Mouse (Mus musculus) megakaryocyte, embryonic 14.5 days (primary cell): ENCODE measurements around the gene Ppl. TPM values are rescaled to one million over a fixed set of nuclear protein-coding genes. Genes with fewer than 3 reads are reported as not detected.

Experiments
- H3K27me3 ChIP-seq: replicated peaks from 2 replicates; pipeline ENCODE3; 2012; ENCODE audit warnings: inconsistent platforms
- H3K36me3 ChIP-seq: replicated peaks from 2 replicates; pipeline ENCODE3; 2012; ENCODE audit warnings: low read length, inconsistent platforms, mixed read lengths
- H3K4me1 ChIP-seq: 2 replicates; pipeline ENCODE4 v1.6.1; 2012; ENCODE audit warnings: inconsistent platforms
- H3K4me3 ChIP-seq: replicated peaks from 2 replicates; pipeline ENCODE3; 2012; ENCODE audit warnings: moderate library complexity, mild to moderate bottlenecking, inconsistent platforms
- H3K9me3 ChIP-seq: 2 replicates; pipeline ENCODE4 v1.6.1; 2012; ENCODE audit warnings: inconsistent platforms
- FLI1 ChIP-seq: IDR thresholded peaks from 2 replicates; pipeline ENCODE4 v1.6.1; 2012; ENCODE audit warnings: low read length, inconsistent platforms, mixed read lengths
- GATA1 ChIP-seq: IDR thresholded peaks from 3 replicates; pipeline ENCODE4 v1.6.1; 2012; ENCODE audit warnings: mixed read lengths, low read length, inconsistent platforms, borderline replicate concordance
- polyA plus RNA-seq: library from polyadenylated mRNA; stranded (reverse); fragments of >175 nt; gene quantifications from 2 replicates; pipeline ENCODE4 v1.2.3, GENCODE M21; 2012; ENCODE audit warnings: low replicate concordance; ENCODE audit not compliant: insufficient read depth

Gene Ppl
- polyA plus RNA-seq, result not detected in 2 replicates

DNA sequence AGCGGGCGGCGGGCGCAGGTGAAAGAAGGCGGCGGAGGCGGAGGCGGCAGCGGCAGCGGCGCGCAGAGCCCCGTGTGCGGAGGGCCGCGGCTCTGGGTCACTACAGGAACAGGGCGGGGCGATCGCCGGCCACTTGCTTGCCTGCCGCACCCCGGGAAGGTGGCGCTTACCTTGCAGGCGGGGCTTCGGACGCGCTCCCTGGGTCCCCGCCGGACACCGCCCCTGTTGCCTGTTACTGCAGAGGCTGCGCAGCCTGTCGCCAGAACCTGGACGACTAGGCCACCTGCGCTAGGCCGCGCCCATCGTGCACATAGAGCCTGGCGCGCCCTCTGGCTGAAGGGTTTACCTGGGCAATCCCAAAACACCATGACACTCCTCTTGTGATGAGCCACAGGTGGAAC, at the start of gene Ppl:
Ppl (minus strand) TSS at position 21 of the 401 bp plus-strand sequence.
- H3K9me3 ChIP-seq, result no peaks in the 10 kb centered on the region
- peaks cover 29% of the 10 kb centered on the region for H3K4me1 ChIP-seq
- no peaks in the 10 kb centered on the region for H3K36me3 ChIP-seq
- TF ChIP-seq FLI1, result no peak
- no peak for TF ChIP-seq GATA1
- H3K27me3 ChIP-seq, result peaks cover 95% of the 10 kb centered on the region
- peak within 1 kb of the TSS; percentile 89 for H3K4me3 ChIP-seq

DNA sequence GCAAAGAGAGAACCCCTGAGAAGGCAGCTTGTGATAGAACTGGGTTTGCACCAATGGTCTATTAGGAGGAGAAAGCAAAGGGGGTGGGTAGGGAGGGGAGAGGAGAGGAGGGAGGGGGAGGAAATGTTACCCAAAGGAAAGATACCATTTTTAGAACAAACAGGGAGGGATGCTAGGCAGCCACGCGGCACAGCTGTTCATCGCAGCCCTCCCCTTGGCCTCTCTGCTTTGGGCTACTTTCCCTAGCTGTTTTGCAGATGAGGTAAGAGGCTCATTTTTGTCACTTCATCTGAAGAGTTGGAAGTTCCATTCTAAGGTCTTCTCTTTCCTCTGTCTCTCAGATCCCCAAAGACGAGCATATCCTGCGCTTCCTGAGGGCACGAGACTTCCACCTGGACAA, 40.4 kb upstream of the Ppl start:
- TF ChIP-seq FLI1, result no peak
- TF ChIP-seq GATA1, result no peak
- Histone ChIP-seq H3K4me3 (no peak overlapping the region), H3K27me3 (peaks cover 14% of the 10 kb centered on the region), H3K36me3 (no peaks in the 10 kb centered on the region), H3K4me1 (peaks cover 48% of the 10 kb centered on the region), H3K9me3 (peaks cover 21% of the 10 kb centered on the region)

DNA sequence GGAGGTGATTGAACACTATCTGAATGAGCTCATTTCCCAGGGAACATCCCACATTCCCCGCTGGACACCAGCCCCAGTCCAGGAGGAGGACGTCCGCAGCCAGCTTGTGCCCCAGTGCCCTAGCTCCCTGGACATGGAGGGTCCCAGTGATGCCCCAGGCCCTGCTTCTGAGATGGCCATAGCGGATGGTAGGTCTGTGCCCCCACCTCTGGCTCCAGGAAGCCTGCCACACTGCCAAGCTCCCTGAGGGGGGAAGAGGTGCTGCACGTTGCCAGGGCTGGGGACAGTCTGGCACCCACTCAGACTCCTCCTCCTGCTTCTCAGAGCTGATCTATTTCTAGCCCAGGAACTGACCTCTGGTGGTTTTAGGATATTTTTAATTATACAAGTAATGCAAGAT, 36.6 kb upstream of the Ppl start:
- peaks cover 55% of the 10 kb centered on the region for H3K4me1 ChIP-seq
- peak overlapping the region; percentile 65 for H3K4me3 ChIP-seq
- TF ChIP-seq GATA1 (no peak), FLI1 (no peak)
- peaks cover 10% of the 10 kb centered on the region for H3K9me3 ChIP-seq
- H3K27me3 ChIP-seq, result peaks cover 15% of the 10 kb centered on the region
- no peaks in the 10 kb centered on the region for H3K36me3 ChIP-seq

DNA sequence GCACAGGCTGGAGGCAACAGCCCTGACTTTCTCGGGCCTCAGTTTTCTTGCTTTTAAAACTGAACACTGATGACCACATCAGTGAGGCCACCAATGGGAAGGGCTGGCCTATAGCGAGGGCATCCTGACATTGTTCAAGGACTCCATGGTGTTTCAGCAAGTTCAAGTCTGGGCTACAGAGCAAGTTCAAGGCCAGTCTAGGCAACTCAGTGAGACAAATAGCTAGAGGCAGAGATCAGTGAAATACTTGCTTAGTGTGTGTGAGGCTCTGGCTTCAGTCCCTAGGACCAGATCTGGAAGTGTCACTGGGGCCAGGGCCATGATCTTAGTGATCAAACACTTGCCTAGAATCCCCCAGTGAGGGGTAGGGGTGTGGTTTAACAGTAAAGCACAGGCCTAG, 35.8 kb upstream of the Ppl start:
- no peak for TF ChIP-seq GATA1
- TF ChIP-seq FLI1, result no peak

DNA sequence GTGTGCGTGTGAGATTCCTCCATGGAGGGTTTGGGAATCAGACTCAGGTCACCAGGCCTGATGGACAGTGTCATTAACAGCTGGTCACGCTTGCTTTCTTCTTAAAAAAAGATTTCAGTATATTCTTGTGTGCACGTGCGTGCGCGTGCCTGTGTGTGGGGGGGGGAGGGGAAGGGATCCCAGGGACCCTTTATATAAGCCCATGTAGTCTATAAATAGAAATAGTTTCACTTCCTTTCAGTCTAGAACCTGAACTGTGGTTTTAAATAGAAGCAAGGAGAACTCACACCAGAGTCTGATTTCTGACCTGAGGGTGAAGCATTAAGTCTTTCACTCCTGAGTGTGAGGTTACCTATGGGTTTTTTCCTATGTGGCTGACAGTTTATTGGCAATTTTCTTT, 32.1 kb upstream of the Ppl start:
- Histone ChIP-seq H3K27me3 (peaks cover 30% of the 10 kb centered on the region), H3K4me3 (no peak overlapping the region), H3K9me3 (no peaks in the 10 kb centered on the region), H3K4me1 (peaks cover 39% of the 10 kb centered on the region), H3K36me3 (no peaks in the 10 kb centered on the region)
- no peak for TF ChIP-seq GATA1
- TF ChIP-seq FLI1, result no peak

More for the DNA sequence above, 35.8 kb upstream of the Ppl start:
- Histone ChIP-seq H3K27me3 (peaks cover 16% of the 10 kb centered on the region), H3K4me1 (peaks cover 53% of the 10 kb centered on the region), H3K4me3 (no peak overlapping the region), H3K9me3 (peaks cover 2% of the 10 kb centered on the region; the same call in 1 of the 2 replicates), H3K36me3 (no peaks in the 10 kb centered on the region)

DNA sequence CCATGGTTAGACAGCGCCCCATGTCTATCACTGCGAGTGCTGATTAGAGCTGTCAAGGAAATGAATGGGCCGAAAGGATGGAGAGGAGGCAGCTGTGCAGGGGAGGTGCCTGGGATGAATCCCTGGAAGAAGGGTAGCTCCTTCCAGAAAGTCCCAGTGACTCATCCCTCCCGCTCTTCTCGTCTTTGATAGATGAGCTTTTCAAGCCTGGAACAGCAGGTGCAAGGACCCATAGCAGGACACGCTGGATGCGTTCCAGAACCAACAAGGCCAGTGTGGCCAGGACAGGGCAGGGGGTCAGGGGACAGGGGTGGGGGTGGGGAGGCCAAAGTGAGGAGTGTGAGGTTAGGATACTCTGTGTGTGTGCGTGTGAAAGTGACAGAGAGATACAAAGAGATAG, 27.0 kb upstream of the Ppl start:
- no peak overlapping the region for H3K4me3 ChIP-seq

DNA sequence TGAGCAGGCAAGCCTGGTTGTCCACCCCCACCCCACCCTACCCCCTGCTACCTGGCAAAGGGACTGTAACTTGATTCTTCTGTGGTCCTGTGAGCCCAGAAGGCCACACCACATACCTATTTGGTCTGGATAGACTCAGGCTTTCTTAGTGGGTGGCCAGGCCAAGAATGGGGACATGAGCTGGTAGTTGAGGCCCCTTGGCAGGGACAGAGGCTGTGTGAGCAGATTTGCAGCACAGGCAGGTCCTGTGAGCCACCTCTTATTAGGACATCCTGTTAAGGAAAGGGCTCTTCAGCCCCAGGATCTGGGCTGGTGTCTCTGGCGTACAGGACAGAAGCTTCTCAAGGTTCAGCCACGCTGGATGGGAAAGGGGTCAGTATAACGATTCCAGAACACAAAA, 24.9 kb upstream of the Ppl start:
- peaks cover 60% of the 10 kb centered on the region for H3K27me3 ChIP-seq
- H3K4me1 ChIP-seq, result peaks cover 20% of the 10 kb centered on the region
- TF ChIP-seq FLI1, result no peak
- no peak for TF ChIP-seq GATA1
- no peaks in the 10 kb centered on the region for H3K36me3 ChIP-seq
- no peaks in the 10 kb centered on the region for H3K9me3 ChIP-seq
- H3K4me3 ChIP-seq, result no peak overlapping the region

More for the DNA sequence above, 27.0 kb upstream of the Ppl start:
- Histone ChIP-seq H3K9me3 (no peaks in the 10 kb centered on the region), H3K36me3 (no peaks in the 10 kb centered on the region), H3K27me3 (peaks cover 56% of the 10 kb centered on the region), H3K4me1 (peaks cover 28% of the 10 kb centered on the region)
- TF ChIP-seq GATA1, result no peak
- TF ChIP-seq FLI1, result no peak

DNA sequence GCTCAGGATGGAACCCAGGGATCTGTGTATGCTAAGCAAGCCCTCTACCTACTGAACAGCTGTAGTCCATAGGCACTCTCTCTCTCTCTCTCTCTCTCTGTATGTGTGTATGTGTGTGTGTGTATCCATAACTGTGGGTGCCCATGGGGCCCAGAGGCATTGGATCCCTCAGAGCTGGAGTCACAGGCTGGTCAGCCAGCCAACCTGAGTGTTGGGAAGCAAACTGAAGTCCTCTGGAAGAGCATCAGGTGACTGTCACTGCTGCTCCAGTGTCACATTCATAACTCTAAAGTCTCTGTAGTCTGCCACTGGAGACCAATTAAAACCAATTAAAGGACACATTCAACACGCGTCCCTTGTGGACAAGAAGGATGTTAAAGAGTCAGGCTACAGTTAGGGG, 24.3 kb upstream of the Ppl start:
- Histone ChIP-seq H3K4me1 (peaks cover 17% of the 10 kb centered on the region), H3K4me3 (no peak overlapping the region), H3K27me3 (peaks cover 59% of the 10 kb centered on the region), H3K36me3 (no peaks in the 10 kb centered on the region), H3K9me3 (no peaks in the 10 kb centered on the region)
- TF ChIP-seq FLI1, result no peak
- no peak for TF ChIP-seq GATA1

DNA sequence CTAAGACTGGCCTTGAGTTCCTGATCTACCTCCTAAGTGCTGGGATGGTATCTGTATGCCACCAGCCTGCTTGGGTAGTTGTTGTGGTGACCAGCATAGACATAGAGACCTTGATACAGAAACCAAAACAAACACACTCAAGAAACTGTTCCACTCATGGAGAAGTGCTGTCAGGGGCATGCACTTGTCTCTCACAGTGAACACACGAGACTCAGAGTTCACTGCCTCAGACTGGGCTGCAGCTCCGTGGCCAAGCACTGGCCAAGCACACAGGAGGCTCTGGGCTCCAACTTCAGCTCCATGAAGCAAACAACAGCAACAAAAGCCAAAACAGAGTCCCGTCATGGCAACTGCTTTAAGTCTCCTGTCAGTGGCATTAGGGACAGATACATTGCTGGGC, 22.8 kb upstream of the Ppl start:
- no peak for TF ChIP-seq FLI1
- no peak for TF ChIP-seq GATA1
- Histone ChIP-seq H3K27me3 (peaks cover 58% of the 10 kb centered on the region), H3K9me3 (no peaks in the 10 kb centered on the region), H3K36me3 (no peaks in the 10 kb centered on the region), H3K4me3 (no peak overlapping the region), H3K4me1 (peaks cover 15% of the 10 kb centered on the region)

DNA sequence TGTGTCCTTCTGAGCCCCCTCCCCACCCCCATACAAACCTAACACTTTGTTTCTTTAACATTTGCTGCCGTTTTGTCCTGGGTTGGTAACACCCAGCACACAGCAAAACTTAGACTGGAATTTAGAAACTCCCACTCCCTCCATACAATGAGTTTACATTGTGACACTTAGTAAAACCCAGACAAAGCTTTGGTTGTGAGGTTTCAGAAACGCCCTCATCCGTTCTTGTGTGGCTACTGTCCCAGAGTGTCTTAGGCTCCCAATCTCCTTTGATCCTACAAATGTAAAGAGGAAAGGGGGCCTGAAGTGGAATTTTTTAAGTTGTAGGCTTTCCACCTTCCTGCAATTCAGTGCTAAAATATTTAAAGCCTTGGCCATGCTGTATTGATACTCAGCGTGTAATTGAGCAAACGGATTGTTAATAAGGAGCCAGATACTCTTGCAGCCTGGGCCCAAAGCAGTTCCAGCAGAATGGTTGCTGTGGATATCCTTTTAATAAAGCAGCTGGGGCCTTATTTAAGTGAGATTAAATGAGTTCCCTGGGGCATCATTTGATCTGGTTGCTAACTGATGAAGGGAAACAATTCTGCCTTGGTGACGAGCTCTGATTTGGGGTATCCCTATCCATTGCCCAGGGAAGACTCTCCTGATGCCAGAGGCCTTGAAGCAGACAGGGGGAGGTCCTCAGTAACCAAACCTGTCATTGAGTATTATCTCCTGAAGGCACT, 21.2 kb upstream of the Ppl start:
- Histone ChIP-seq H3K4me3 (no peak overlapping the region), H3K36me3 (no peaks in the 10 kb centered on the region), H3K9me3 (no peaks in the 10 kb centered on the region), H3K4me1 (peaks cover 7% of the 10 kb centered on the region; the same call in 1 of the 2 replicates), H3K27me3 (peaks cover 60% of the 10 kb centered on the region)
- no peak for TF ChIP-seq FLI1
- no peak for TF ChIP-seq GATA1
